Mouse (Mus musculus) lung, postnatal 0 days (tissue): ENCODE data around the gene Snrpd2. TPM values are rescaled to one million over a fixed set of nuclear protein-coding genes. Genes with fewer than 3 reads are reported as not detected.
"Not testable (repeated sequence)": the region's sequence is repeated elsewhere in the genome, so short reads cannot be mapped to it uniquely, and the experiment has no call there.

ENCODE experiments used
- ATAC-seq: fragments of 200-750 bp; cut with Nextera tagmentation; 2 replicates; pipeline ENCODE4 v1.8.0; 2017; ENCODE audit warnings: moderate library complexity
- DNase-seq: peaks from one replicate; pipeline ENCODE4 v3.0.0-alpha.2; 2016; ENCODE audit warnings: low spot score
- H3K27ac ChIP-seq: fragments of 300-500 bp; sonication (generic); 2 replicates; pipeline ENCODE4 v1.5.1; 2014; ENCODE audit warnings: antibody characterized with exemption, mild to moderate bottlenecking, low read length, mixed read lengths
- H3K27me3 ChIP-seq: fragments of 300-500 bp; sonication (generic); replicated peaks from 2 replicates; pipeline ENCODE4 v1.6.1; 2014; ENCODE audit warnings: low read length, mixed read lengths; ENCODE audit not compliant: insufficient read depth
- H3K36me3 ChIP-seq: fragments of 300-500 bp; sonication (generic); 2 replicates; pipeline ENCODE4 v1.6.1; 2014; ENCODE audit warnings: low read length, mixed read lengths; ENCODE audit not compliant: insufficient read depth
- H3K4me1 ChIP-seq: fragments of 300-500 bp; sonication (generic); 2 replicates; pipeline ENCODE4 v1.6.1; 2014; ENCODE audit warnings: antibody characterized with exemption, low read depth, low read length, mixed read lengths; ENCODE audit not compliant: insufficient read depth
- H3K4me2 ChIP-seq: fragments of 300-500 bp; sonication (generic); replicated peaks from 2 replicates; pipeline ENCODE4 v1.6.1; 2014; ENCODE audit warnings: low read depth, mild to moderate bottlenecking, low read length, moderate library complexity, mixed read lengths
- H3K4me3 ChIP-seq: fragments of 300-500 bp; sonication (generic); 2 replicates; pipeline ENCODE4 v1.5.1; 2014; ENCODE audit warnings: low read depth, low read length
- H3K9ac ChIP-seq: fragments of 300-500 bp; sonication (generic); replicated peaks from 2 replicates; pipeline ENCODE4 v1.6.1; 2014; ENCODE audit warnings: low read depth, mild to moderate bottlenecking
- H3K9me3 ChIP-seq: fragments of 300-500 bp; sonication (generic); 2 replicates; pipeline ENCODE4 v1.6.1; 2016; ENCODE audit warnings: low read length, mixed read lengths
- CTCF ChIP-seq: IDR thresholded peaks from 2 replicates; pipeline ENCODE4 v1.5.1; 2016; ENCODE audit warnings: antibody characterized with exemption, mild to moderate bottlenecking
- EP300 ChIP-seq: IDR thresholded peaks from 2 replicates; pipeline ENCODE4 v1.6.1; 2016; ENCODE audit warnings: antibody characterized with exemption, mild to moderate bottlenecking, control low read depth
- WGBS: fragments of 180-500 bp; shearing (Covaris S2); extraction: QIAGEN DNeasy Blood & Tissue Kit; methylation state at CpG from one replicate; pipeline ENCODE4 v1.1.7; 2014; 5-methylcytosine and 5-hydroxymethylcytosine counted together
- polyA plus RNA-seq: library from polyadenylated mRNA; unstranded; fragments of >200 nt; fragmentation: Nextera tagmentation; extraction: Ambion mirVana; gene quantifications from 2 replicates; pipeline ENCODE4 v1.2.1, GENCODE M21; 2015

Gene Snrpd2
- polyA plus RNA-seq, 1 experiment from 2014 or later = 63.2 TPM

DNA sequence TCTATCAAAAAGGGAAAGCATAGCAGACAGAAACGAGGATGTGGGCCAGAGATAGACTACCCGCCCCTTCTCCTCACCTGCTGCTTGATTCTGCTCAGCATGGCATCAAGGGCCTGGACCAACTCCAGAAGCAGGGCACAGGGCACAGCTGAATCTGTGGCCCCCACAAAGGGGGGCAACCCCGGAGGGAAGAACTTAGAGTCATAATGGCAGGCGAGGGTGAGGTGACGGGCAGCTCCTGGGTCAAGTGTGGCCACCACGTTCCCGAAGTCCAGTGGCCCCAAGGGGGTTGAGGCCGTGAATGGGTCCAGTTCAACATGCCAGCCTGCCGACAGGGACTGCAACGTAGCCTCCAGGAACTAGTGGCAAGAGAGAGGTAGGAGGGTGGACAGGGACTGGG, 2.7 kb upstream of the Snrpd2 start:
- 90% methylated on average over 10 of the region's 10 CpGs for WGBS
- H3K4me1 ChIP-seq = peaks cover 8% of the 10 kb centered on the region
- DNase-seq = no peak
- ATAC-seq = no peak
- H3K4me2 ChIP-seq = no peak overlapping the region
- H3K27ac ChIP-seq = no peak overlapping the region
- TF ChIP-seq EP300 (no peak), CTCF (no peak)
- H3K27me3 ChIP-seq = no peaks in the 10 kb centered on the region
- H3K9me3 ChIP-seq = no peaks in the 10 kb centered on the region
- no peaks in the 10 kb centered on the region for H3K36me3 ChIP-seq
- H3K9ac ChIP-seq = no peak overlapping the region
- no peak overlapping the region for H3K4me3 ChIP-seq

DNA sequence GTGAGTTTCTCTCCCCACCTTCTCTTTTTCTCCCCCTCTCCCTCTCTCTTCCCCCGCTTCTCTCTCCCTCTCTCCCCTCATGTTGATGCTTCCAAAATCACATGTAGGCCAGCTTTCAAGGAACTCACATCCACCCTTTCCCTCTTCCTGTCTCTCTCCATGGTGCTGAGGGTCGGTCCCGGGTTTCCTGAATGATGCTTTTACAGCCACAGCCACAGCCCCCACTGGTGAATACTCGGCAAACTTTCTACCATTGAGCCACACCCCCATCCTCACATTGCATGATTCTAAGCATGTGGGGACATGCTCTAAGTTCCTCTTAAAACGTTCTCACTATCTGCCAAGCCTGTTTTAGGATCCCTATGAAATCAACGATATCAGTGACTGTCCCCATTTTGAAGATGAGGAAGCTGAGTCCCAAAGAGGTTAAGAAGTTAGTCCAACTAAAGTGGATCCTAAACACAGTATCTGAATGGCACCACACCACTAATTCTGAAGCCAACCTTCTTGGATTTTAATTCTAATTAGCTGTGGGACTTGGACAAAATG, 2.0 kb upstream of the Snrpd2 start:
- H3K36me3 ChIP-seq = no peaks in the 10 kb centered on the region
- H3K27me3 ChIP-seq = no peaks in the 10 kb centered on the region
- no peak overlapping the region for H3K4me3 ChIP-seq
- 41% methylated on average over 6 of the region's 6 CpGs for whole genome bisulfite sequencing
- no peak overlapping the region for H3K9ac ChIP-seq
- no peaks in the 10 kb centered on the region for H3K9me3 ChIP-seq
- ATAC-seq (no peak), DNase-seq (no peak)
- no peak overlapping the region for H3K27ac ChIP-seq
- no peak overlapping the region for H3K4me2 ChIP-seq
- peaks cover 8% of the 10 kb centered on the region for H3K4me1 ChIP-seq
- TF ChIP-seq EP300 = no peak

- Histone ChIP-seq H3K27me3 (no peaks in the 10 kb centered on the region), H3K4me2 (peak overlapping the region; percentile 56), H3K4me1 (peaks cover 8% of the 10 kb centered on the region), H3K9me3 (no peaks in the 10 kb centered on the region), H3K9ac (peak overlapping the region; percentile 35), H3K36me3 (0 out of 2 replicates have a peak, but pooled peaks cover 6% of the 10 kb centered on the region), H3K27ac (peak overlapping the region; percentile 79), H3K4me3 (peak overlapping the region; percentile 46)
- WGBS = 9% methylated on average over 20 of the region's 20 CpGs
- TF ChIP-seq EP300 (no peak), CTCF (no peak)
- ATAC-seq (no peak), DNase-seq (no peak)
Measured at GRCm38 (mm10) chr7:19148180-19148874, 1.2 kb upstream of the Snrpd2 start.

- Histone ChIP-seq H3K9me3 (no peaks in the 10 kb centered on the region), H3K4me2 (peak within 1 kb of the TSS; percentile 62), H3K4me3 (peak within 1 kb of the TSS; percentile 46), H3K27ac (peak within 1 kb of the TSS; percentile 79), H3K36me3 (0 out of 2 replicates have a peak, but pooled peaks cover 13% of the 10 kb centered on the region), H3K27me3 (no peaks in the 10 kb centered on the region), H3K9ac (peak within 1 kb of the TSS; percentile 35), H3K4me1 (peaks cover 8% of the 10 kb centered on the region)
- under 1% methylated on average over 43 of the region's 43 CpGs for WGBS
- TF ChIP-seq EP300 (0 out of 2 replicates have a peak, but pooled peaks have one; percentile 8), CTCF (no peak; the same call in 1 of the 2 replicates)
- ATAC-seq = peak; percentile 98
- DNase-seq = peak; percentile 100
Measured at GRCm38 (mm10) chr7:19148875-19149541, 514 bp upstream of the Snrpd2 start, which contains the start of gene Qpctl. TSS of gene Qpctl (minus strand) at chr7:19149291.

- H3K4me2 ChIP-seq, H3K27ac ChIP-seq, DNase-seq, H3K9ac ChIP-seq, H3K4me3 ChIP-seq, H3K4me1 ChIP-seq, ATAC-seq, H3K9me3 ChIP-seq, H3K27me3 ChIP-seq: not testable (repeated sequence)
- WGBS = 85% methylated on average over 10 of the region's 10 CpGs
- 0 out of 2 replicates have a peak, but pooled peaks cover 14% of the 10 kb centered on the region for H3K36me3 ChIP-seq
Measured at GRCm38 (mm10) chr7:19151121-19151520, 1.6 kb downstream of the Snrpd2 start.

- ATAC-seq (no peak), DNase-seq (no peak)
- WGBS = 70% methylated on average over 8 of the region's 8 CpGs
Measured at GRCm38 (mm10) chr7:19154796-19155195, 5.3 kb downstream of the Snrpd2 start.

More at GRCm38 (mm10) chr7:19154796-19155195, 5.3 kb downstream of the Snrpd2 start:
- Histone ChIP-seq H3K36me3 (0 out of 2 replicates have a peak, but pooled peaks cover 14% of the 10 kb centered on the region), H3K4me3 (no peak overlapping the region), H3K9ac (no peak overlapping the region), H3K4me2 (no peak overlapping the region), H3K27ac (no peak overlapping the region), H3K4me1 (peaks cover 12% of the 10 kb centered on the region), H3K9me3 (no peaks in the 10 kb centered on the region), H3K27me3 (peaks cover 6% of the 10 kb centered on the region; the same call in 1 of the 2 replicates)
- TF ChIP-seq EP300 (no peak), CTCF (no peak)
